Mouse (Mus musculus): ENCODE results near the gene Trmt44.
"Not testable (repeated sequence)": the region's sequence is repeated elsewhere in the genome, so short reads cannot be mapped to it uniquely, and the experiment has no call there.

Gene Trmt44

DNA sequence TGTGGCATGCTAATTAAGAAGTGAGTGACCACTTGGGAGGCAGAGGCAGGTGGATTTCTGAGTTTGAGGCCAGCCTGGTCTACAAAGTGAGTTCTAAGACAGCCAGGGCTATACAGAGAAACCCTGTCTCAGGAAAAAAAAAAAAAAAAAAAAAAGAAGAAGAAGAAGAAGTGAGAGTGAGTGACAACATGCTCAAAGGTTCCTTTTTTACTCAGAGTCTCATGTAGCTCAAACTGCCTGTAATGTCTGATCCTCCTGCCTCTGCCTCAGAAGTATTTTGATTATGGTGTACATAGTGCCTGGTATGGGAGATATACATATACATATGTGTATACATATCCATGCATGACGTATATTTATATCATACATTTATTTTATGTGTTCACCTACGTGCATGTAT is 9.4 kb upstream of the Trmt44 start:
- not testable (repeated sequence) for DNase-seq

DNA sequence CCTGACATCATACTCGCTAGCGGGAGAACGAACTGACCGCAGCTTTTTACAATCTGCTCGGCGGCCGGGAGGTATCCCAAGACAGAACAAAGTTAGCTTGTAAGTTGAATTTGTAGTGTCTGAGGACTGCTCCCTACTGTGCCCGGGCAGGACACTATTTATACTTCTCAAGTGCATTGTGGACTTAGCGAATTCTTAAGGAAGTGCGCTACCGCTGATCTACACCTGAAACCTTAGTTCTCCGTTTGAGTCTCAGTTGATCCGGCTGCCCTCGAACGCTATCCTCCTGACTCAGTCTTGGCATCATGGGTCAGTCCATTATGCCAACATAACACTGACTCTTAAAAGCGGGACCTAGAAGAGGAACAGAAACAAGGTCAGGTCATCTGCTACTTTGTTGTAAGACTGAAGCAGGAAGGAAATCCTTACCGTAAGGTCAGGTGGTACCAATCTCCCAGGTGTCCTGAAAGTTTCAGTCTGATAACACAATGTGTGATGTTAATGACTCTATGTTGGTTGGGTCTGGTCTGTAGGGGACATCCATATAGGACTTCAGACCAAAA is 8.4 kb upstream of the Trmt44 start:
- DNase-seq: no peak

DNA sequence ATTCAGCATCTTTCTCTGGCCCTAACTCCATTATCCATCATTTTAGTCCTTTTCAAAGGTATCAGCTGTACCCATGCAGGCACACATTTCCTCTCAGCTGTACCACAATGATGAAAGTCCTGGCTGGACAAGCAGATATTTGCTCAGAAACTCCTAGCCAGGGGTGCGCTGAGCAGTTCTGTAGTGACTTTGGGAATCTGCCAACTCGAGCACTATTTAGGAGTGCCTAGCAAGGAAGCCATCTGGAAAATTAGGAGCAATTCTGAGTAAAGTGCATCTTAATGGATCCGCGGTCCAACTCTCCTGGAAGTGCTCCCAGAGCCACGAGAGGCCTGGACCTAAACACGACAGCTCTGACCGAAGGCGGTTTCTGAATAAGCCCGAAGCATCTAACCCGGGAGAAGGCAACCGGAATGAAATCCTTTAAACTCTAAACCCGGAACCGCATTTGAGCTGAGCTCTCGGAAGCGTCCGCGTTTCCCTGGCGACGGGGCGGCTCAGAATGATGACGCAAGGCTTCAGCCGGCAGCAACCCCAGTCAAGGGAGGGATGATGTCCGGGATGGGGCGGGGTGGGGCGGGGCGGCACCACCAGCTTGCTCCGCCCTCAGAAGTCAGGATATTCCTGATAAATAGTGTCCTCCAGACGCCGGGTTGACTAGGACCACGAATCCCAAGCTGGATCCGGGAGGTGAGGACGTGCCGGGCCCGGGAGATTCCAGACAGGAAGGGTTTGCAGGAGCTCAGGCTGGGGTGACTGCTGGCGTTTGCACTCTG is 7.8 kb upstream of the Trmt44 start, which contains the start of gene Acox3:
Acox3 (plus strand) TSS at position 596 of the 776 bp plus-strand sequence.
- DNase-seq: peak; percentile 99

DNA sequence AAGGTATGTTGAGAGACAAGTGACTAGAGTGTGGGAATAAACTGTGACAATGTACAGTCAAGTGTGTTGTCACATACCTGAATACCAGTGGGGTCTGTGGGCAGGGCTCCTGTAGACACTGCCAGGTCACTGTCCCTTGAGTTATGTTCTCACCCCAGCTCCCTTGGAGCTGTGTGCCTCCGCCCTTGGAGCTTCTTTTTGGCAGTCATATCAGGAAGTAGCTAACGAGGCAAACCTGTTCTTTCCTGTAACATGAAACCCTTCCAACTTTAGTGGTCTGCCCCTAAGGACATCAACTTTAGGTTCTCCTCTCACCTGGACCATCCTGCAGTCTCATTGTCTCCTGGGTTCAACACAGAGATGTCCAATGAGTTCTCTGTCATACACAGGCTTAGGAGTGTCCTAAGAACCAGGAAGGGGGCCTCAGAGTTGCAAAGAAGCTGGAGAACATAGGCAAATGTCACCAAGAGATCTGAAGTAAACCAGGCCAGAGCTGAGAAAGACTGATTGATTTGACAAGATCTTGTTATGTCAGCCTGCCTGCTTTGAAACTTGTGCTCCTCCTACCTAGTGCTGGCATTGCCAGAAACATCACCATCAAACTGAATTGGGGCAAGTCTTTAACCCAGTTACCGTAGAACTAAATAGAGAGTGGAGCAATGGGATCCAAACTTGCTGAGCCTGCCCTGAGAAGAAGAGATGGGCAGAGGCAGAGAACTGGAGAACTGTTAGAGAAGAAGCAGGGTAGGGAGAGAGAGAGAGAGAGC is 5.5 kb upstream of the Trmt44 start:
- no peak for DNase-seq

DNA sequence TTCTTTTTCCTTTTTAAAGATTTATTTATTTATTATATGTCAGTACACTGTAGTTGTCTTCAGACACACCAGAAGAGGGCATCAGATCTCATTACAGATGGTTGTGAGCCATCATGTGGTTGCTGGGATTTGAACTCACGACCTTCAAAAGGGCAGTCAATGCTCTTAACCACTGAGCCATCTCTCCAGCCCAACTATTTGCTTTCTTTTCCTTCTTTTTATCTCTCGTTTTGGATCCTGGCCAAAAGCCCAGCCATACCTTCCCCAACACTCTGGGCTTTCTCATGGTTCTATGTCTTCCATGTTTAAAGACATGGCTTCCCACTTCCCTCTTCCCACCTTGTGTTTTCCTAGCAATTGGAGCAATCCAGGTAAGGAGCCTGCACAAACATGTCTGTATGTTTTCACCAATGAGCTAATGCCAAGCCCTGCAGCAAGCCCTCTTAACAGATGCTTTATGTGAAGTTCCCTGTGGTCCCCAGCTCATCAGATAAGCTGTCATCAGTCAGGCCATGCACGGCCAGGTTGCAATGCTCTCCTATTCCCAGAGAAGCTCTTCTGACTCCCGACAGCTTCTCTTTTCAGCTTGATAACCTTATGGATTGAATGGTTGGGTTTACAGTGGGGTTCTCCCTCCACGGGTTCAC is 4.5 kb upstream of the Trmt44 start:
- no peak for DNase-seq

DNA sequence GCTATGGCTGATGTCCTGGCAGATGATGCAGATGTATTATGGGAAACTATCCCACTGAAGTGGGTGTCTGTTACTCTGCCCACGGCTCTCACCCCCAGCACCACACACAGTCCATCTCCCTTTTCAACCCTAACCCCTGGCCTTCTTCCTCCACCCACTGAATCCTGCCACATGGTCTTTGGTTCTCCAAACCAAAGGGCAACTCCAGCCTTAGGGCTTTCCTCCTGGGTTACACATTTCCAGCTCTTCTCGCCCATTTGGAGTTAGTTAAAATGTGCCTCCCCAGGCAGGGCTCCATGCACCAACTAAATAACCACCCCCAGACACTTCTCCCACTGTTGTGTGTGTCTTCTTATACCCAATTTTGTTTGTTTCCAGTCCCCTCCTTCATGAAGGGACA is 3.5 kb upstream of the Trmt44 start:
- no peak for DNase-seq

DNA sequence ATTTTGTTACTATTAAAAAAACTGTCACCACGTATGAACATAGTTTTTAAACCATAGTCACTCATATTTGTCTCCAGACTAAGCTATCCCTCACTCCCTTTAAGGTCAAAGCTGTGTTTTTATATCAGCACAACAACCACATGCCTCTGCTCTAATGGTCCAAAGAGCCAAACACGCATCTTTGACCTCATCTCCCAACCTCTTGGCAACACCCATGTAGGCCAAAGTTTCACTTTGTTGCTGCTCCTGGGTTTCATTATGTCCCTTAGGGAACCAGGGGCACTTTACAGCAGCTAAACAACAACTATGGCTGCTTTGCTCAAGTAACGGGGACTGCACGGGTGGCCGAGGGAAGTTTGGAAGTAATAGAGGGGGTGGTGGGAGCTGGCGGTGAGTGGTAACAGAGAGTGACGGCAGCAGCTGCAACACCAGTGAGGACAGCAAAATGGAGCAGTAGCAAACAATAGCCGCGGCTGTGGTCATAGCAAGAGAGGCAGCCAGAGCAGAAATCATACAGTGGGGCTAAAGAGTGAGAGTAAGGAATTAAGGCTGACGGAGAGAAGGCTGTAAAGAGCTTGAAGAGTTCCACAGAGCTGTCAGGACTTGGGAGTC is 1.6 kb upstream of the Trmt44 start:
- DNase-seq: no peak

DNA sequence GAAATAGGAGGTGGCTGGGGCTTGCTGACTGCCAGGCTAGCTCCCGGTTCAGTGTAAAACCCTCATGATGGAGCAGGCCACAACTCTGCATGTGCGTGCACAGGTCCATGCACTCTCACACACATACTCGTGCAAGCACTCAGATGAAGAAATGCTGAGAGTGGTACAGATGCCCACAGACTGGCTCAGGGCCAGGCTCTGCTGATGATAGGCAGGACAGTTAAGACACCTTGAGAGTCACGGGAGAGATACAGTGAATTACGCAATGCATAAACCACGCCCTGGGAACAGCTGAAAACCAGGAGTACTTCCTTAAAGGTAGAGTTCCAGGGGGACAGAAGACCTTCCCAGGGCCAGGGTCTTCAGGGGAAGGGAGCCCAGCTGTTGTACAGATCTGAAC is 3.3 kb downstream of the Trmt44 start:
- no peak for DNase-seq

DNA sequence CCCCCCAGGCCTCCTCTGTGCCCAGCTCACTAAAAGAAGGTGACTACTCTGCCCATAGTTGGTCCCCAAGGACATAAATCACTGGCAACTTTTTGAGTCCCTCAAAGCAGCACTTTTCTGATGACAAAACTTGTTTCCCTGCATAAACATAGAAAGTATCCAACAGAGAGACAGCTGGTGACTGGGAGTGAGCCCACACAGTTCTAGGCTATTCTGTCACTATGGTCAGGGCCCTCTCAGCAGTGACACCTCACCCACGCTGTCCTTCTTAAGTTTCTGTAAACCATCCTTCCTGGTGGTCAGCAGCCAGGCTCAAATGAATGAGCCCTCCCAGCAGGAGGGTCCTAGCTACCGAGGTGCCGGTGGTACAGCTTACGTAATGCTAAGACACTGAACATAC is 8.2 kb downstream of the Trmt44 start:
- DNase-seq: no peak

DNA sequence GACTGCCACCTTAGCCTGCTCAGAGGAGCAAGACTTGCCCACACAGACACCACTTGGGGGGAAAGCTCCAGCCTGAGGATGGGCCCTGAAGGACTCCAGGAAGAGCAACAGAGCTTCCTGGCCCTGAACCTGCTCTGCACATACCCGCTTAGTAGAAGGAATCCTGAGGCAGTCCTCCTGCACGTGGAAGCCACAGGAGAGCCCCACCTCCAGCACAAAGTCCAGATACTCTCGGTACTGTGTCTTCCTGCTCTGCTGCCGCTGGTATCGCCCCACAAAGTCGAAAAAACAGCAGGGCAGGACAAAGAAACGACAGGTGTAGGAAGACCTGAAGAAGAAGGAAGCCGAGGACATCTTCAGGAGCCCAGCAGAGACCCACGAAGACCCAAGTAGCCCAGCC is 9.7 kb downstream of the Trmt44 start:
- no peak for DNase-seq

DNA sequence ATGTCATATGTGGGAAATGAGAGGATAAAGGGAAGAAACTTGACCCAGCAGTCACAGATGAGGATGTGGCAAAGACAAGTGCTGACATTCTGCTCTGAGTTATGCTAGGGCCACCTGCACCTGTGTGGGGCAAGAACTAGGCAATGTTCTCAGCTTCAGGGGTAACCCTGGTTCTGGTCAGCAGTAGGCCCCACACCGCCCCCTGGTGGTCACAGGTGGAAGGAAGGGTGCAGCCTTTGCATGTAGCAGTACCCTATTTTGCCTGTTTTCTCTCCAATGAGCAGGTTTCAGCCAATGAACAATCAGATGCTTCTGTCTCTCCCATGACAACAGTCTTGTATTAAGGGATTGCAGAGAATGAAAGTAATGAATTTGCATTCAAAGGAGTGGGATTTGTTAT is 11.4 kb downstream of the Trmt44 start:
- DNase-seq: peak; percentile 89

DNA sequence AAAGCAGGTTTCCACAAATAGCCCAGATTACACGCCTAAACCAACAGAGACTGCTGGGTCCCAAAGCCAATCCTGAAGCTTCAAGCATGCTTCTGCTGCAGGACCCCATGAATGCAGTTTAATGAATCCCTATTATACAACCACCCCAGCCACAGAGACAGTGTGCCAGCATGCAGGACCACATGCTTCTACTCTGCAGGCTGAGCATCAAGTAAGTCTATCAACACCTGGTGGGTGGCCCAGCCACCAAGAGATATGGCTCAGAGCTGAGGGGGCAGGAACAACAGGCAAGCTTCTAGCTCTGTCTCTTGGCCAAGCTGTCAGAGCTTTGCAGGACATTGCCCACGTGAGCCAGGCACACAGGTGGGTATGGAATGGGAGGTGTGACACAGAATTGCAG is 12.3 kb downstream of the Trmt44 start:
- DNase-seq: no peak

DNA sequence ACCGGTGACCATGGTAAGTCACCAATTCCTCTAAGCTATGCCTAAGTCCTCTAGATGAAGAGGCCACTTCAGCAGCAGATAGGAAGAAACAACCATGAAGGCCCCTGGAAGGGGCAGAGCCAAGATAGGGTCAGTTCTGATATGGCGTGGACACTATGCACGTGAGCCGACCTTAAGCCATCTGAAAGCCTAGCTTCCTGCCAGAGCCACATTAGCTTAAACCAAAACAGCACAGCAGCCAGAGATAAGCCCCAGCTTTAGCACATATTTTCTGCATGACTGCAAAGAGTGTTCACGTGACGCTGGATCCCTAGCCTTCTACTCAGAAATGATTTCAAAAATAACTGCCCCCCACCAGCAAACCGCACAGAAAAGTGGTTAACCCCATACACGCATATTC is 15.4 kb downstream of the Trmt44 start:
- DNase-seq: no peak

DNA sequence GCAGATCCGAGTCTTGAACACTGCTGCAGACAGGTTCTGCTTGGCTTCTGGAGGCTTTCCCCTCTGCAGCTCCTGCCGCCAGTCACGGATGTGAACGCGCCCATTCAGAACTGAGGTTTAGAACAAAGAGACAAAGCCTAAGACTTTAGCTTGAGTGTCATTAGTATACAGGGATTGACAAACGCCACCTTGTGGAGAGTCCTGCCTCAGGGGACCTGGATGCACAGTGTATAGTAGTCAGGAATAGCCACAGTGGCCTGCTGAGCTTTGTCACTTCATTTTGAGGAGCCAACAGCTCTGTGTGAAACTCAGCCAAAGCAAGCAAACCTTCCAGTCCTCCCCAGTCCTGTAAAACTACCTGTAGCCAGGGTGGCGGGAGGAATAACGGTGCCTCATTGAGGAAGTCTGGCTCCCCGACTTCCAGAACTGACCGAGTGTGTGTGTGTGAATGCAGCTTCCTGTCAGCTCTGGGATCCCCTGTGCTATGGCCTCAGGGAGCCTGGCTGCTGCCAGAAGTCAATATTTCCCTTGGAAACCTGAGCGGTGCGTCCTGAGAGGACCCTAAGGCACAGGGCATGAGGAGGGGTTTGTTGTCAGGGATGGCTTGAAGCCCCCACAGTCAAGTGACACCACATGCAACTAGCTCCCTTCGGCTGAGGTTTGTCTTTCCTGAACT is 16.8 kb downstream of the Trmt44 start:
- DNase-seq: peak; percentile 43

DNA sequence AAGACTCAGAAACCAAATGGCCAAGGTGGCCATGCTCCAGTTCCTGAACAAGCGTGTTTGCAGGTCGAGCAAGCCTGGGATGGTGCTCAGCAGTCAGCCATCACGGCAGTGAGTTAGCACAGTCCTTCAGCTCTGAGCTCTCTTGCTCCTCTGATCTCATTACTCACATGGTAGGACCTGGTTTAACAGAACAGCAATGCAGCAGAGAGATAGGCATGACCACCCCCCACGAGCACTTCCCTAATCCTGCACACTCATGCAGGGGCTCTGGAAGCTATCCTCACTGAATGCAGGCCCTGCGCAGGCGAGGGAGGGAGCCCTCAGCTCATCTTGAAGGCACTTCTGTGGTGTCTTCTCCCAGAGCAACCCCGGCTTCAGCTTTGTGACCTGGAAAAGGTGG is 18.5 kb downstream of the Trmt44 start:
- no peak for DNase-seq

DNA sequence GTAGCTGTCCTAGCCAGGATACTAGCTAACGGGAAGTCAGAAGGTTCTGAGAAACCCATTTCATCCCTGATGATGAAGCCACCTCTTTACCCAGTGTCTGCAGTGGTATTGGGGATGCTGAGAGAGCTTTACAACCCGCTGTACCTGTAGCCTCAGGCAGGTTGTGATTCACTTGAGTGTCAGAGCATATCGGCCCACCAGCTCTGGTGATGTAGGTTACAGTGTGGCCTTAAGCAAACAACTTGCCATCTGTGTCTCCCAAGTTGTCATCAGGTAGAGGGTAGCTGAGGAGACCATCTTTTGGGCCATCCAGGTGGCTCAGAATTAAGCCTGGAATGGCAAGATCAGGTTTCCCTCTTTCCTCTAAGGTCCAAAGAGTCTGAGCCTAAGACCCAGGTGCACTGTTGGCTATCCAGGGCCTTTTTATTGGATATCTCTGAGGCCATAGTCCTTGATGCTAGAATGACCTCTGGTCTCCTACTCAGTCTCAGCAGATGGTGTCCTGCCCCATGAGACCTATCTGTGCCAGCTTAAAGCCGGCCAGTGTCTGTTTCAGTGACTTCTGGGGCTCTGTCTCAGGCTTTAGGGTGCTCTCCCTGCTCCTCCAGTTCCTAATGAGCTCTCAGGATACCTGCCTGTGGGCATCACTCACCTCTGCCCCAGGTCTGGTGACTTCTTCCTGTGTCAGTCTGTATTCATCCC is 21.9 kb downstream of the Trmt44 start:
- DNase-seq: no peak

DNA sequence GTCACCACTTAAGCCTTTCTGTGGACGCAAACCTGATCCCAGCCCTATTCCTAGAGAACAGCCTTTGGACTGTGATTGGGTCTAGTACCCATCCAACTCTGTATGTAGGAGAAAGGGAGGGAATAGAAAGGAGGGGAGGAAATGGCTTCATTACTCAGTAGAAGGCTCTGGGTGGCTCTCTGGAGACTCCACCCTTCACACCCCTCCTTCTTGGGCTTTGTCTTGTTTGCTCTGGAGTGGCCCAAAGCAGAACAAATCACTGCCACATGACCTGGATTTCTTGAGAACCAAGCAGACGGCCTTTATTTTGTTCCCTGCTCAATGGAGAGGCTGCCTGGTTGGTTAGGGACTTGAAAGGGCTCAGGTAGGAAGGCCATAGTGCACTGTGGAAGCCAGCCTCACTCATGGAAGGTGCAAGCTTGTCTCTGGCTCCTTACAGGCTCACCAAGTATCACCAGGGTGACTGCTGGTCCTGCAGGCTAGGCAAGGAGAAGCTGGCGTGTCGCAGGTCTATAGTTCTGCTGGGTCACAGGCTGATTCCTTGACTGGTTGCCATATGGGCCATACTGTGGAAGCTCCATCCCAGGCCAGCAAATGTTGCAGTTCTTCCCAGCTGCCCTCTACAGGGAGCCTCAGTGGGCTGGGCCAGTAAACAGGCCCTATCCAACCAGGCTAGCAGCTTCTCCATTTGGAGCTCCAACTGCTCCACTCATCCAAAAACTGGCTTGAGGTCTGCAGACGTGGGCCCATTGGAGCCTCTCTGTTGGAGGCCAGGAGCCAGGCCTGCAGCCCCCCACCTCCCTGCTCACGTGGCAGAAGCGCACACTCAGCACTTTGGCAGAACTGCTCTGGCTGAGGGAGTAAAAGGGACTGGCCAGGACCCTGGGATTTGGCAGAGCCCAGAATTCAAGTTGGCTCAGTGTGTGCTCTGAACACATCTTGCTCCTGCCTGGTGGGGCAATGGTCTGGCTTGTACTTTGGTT is 22.7 kb downstream of the Trmt44 start:
- DNase-seq: no peak

DNA sequence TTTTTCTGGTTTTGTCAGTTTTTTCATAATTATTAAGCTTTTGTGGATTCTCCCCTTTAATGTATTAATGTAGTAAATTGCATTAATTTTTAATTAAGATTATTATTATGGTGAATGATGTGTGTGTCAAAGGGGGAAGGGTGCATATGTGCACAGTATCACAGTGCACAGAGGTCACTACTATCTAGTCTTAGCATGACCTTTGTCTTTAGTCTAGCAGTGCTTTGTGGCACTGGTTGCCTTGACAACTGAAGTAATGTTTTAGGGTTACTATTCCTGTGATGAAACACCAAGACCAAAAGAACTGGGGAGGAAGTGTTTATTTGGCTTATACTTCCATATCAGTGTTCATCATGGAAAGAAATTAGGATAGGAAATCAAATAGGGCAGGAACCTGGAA is 28.7 kb downstream of the Trmt44 start:
- no peak for DNase-seq

DNA sequence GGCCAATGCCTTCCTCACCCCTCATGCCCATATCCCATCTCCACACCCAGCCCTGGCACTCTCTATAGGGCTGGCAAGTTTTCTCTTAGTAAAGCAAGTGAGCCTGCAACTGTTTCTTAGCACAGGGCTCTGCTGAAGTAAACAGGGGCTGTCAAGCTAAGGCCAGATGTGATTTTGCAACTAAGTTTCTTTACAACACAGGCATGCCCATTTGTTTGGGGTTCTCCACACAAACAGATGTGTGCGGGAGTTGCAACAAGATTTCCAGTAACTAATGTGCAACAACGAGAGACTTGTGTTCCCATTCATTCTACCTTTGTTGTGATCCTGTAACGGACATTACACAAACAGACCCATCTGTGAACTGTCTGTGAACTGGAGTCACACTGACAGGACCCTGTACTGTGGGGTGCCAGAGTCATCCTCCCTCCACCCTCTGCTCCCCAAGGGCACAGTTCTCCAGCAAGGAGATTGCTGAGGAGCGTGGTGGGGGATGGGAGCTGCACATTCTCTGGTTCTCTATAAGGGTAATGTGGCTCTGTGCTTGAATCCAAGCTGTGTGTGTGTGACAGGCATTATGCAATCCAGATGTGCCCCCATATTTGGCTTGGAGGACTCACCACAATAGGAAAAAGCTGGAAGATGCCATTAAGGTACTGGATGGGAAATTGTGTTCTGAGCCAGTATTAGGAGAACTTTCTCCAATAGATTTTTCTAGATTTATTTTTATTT is 33.6 kb downstream of the Trmt44 start:
- DNase-seq: no peak

DNA sequence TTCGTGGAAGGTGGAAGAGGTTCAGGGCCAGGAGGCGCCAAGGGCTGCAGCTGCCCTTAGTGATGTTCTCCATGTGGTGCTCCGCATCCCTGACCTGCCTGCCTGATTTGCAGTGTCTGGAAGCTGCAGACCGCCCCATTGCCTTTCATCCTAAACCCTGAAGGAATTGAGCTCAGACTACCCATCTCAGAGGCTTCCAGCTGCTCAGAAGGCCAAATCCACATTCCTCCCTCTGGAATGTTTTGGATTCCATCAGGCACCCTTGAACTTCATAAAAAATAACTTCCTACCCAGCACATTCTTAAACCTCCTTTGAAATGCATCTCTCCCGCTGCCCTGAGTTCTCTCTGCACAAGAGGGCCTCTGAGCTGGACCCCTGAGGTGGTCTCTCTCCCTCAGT is 34.3 kb downstream of the Trmt44 start:
- no peak for DNase-seq
